Mouse (Mus musculus) cerebellum, postnatal 14 days (tissue): ENCODE data around the gene Nol11.
A peak's percentile ranks its signal among the peaks of the same experiment; 100 is the strongest.

Source experiments
- DNase-seq, 2 experiments: peaks; one replicate each; pipeline ENCODE4 v3.0.0; 2021; ENCODE audit warnings: mixed read lengths in 2 of 2

The Nol11 gene

DNA sequence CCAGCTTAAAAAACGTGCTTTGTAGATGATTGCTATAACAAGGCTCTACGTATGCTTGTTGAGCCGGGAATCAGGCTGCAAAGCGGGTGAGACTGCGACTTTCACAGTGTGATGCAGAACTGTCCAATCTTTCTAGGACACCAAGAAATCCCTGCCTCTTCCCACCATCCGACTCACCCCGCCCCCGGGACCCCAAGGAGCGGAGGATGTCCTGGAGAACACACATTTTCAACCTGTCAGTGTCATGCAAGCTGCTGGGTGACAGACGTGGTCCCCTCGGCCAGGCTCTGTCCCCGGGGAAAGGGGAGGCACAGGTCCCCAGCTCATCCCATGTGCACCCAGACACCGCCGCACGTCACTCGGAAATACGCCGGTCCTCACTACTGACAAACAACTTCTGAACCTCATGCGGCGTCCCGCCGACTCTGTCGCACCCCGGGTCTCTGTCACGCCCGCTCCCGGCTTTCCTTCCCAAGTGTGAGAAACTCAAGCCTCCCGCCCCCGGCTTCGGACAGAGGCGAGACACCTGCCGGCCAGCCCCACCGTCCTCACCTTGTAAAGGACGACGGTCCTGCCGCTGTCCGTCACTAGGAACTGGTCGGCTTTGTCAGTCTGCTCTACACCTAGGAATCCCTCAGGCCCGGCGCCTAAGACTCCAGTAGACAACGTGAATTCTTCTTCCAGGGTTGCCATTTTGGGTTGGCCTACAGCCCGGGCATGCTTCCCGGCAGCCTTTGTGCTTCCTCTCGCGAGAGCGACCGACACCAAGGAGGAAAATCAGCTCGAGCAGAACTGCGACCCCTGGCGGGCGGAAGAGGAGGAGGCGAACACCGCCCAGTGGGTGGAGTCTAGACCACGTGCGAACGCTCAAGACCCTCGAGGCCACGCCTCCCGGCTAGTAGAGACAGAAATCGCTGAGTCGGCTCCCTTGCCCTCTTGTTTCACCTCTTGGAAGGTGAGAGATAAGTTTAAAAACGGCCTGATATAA lies at the start of gene Nol11:
Nol11 (minus strand) TSS at position 817 of the 988 bp plus-strand sequence.
- peak; percentile 99 for DNase-seq

- DNase-seq = no peak
Measured at GRCm38 (mm10) chr11:107238506-107238905, 49.3 kb upstream of the Nol11 start.

DNA sequence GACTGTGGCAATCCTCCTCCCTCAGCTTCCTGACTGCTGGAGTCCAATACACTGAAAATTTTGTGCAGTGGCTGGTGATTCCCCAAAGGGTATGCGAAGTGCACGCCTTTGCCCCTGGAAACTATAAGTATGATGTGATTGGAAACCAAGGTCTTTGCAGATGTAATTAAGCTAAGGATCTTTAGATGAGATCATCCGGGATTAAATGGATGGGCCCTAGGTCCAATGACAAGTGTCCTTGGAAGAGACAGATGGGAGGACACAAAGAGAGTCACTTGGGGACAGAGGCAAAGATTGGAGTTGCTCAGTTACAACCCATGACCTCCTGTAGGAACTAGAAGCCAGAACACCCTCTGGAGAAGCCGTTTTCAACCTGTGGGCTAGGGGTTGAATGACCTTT lies 48.4 kb upstream of the Nol11 start:
- no peak for DNase-seq

GRCm38 (mm10) chr11:107233252-107233890 lies 44.2 kb upstream of the Nol11 start:
- DNase-seq = no peak

GRCm38 (mm10) chr11:107230128-107230527 lies 40.9 kb upstream of the Nol11 start:
- DNase-seq = no peak

DNA sequence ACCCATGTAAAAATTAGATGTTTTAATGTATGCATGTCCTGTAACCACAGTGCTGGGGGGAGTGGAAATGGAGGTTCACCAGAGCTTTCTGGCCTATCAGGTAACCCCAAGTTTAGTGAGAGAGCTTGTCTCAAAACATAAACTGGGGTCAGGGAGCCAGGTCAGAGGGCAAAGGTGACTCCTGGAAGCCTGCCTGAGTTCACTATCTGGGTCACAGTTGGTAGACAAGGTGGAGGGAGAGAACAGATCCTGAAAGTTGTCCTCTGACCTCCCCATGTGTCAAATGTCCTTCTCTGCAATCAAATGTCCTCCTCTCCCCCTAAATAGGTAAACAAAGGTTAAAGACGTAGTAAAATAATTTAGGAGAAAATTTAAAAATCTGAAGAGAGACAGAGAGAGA lies 37.2 kb upstream of the Nol11 start:
- DNase-seq = no peak

- DNase-seq = no peak
Measured at GRCm38 (mm10) chr11:107226013-107226412, 36.8 kb upstream of the Nol11 start.

GRCm38 (mm10) chr11:107225301-107225700 lies 36.1 kb upstream of the Nol11 start:
- no peak for DNase-seq

DNA sequence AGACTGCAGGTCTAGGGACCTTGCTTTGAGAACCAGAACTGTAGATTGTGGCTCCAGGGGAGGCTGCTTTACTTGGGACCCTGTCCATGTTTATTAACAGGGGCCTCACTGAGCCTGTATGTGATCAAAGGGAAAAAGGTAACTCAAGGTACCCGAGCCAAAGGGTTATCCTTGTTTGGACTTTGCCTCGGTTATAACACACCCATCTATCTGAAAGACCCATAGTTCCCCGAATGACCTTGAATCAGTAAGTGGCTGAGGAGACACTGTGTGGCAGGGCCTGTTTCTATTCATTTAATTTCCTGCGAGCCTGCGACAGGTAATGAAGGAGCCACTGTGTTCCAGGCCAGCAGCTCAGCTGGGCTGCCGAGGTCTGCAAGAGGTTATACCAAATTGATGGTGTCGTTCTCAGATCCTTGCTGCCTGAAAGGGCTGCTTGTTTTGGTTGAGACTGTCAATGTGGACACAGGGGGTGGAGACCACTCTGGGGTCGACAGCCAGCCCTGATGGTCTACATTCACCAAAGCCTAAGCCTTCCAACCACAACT lies 34.6 kb upstream of the Nol11 start:
- no peak for DNase-seq

DNA sequence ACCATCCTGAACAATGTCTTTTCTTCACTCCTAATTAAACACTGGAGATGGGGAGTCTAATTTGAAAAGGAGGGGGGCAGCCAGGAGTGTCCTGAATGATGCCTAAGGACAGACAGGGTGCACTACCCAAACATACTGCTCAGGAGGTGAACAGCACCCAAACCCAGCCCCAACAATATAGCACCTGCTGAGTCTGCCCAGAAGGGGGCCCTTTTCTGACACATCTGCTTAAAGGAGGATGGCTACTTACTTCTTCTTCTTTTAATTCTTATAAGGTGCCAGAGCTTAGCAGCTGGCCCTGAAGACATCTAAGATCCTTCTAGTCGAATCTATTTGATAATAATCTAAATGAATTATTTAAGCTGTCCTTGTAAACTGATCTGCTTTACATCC lies 34.0 kb upstream of the Nol11 start:
- DNase-seq = peak in 1 of 2 experiments; percentile 14

DNA sequence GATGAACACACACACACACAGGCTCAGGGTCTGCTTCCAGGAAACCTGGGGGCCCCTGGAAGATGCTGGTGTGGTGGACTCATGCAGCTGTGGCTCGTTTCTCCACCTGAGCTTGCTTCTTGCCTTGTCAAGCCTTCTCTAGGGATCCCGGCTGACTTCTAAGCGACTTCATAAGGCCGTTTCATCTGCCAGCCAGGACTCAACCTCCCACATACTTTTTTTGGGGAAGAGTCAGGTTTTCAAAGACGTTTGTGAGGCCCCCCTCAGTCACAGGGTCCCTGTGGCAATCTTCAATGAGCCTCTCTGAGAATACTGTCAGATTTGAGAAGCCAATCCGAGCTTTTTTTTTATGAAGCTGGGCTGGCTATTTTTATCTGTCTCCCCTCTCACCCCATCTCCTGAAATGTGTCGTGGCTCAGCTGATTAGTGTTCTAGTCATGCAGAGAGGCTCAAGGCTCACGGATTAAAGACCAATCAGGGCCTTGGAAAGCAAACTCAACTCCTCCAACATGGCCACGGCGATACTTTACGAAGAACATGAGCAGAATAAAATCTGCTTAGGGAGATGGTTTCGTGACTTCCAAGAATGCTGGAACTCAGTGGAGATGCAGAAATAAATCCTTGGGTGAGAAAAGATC lies 33.5 kb upstream of the Nol11 start:
- no peak for DNase-seq

DNA sequence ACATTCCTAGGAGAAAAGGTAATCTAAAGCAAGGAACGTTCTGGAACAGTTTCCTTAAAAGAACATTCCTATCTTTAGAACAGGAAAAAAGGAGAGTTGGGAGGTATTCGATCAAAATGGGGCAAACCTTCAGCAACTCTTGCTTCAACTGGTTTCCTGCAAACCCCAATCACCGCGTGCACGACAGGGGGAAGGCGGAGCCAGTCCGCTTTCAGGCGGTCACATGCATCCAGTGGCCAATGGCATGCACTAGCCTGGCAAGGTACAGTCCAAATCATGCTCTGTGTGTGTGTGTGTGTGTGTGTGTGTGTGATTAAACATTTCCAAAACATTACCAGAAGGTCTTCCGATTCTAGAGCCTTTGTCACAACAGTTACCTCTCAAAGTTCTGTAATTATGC lies 25.9 kb upstream of the Nol11 start:
- DNase-seq = no peak

DNA sequence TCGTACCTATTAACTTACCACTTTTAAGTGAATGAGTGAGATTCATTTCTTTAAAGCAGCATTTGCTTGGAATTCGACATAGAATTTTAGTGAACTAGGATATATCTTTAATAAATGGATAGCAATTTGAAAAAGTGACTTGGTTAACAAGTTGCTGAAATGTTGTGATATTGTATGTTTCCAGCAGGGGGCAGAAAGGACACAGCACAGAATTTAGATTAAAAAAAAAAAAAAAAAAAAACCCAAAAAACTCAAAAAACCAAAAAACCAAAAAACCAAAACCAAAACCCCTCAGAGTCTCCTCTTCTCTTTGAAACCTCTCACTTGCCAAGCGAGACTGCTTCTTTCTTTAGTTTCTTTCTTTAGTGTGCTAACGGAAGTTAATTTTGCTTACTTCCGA lies 24.6 kb upstream of the Nol11 start:
- DNase-seq = peak; percentile 57 to 59

GRCm38 (mm10) chr11:107209818-107210217 lies 20.6 kb upstream of the Nol11 start:
- DNase-seq = no peak

DNA sequence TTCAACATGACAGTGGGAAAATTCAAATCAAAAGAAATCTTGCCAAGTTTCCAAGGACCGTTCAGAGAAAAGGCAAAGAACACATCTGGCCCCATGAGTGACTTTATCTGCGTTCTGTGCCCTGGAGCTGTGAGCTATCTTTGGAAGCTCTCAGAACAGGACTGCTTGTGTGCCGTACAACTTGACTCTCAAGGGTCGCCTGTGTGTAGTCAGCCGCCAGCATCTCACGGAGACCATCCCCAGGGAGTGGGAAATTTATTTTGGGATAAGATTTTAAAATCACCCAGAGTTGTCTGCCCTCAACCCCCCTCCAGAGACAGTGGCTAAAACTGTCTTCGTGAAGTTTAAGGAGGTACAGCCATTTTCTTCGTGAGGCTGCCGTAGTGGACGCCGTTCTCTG lies 12.6 kb upstream of the Nol11 start:
- DNase-seq = no peak

- DNase-seq = no peak
Measured at GRCm38 (mm10) chr11:107199281-107199680, 10.1 kb upstream of the Nol11 start.

DNA sequence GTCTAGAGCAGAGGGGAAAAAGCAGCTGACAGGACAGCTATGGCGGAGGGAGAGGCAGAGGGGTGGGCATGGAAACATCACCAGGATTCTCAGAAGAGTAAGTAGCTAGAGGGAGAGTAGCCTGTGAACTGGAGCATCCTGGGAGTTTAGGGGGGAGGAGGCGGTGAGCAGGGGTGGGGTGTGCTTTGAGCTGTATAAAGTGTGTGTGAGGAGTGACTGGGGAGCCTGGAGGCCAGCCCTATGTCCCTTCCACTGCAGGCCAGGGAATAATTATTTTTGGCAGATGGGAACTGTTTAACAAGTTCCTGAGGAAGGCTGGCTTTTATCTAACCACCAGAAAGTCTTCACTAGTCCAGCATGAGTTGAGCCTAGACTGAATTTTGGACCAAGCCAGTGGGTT lies 6.2 kb upstream of the Nol11 start:
- DNase-seq = no peak

- DNase-seq = peak; percentile 36 to 44
Measured at GRCm38 (mm10) chr11:107190376-107190775, 1.2 kb upstream of the Nol11 start.

GRCm38 (mm10) chr11:107183777-107184176 lies 5.4 kb downstream of the Nol11 start:
- DNase-seq = no peak

- DNase-seq = no peak
Measured at GRCm38 (mm10) chr11:107161215-107161614, 28.0 kb downstream of the Nol11 start.

GRCm38 (mm10) chr11:107159034-107159433 lies 30.1 kb downstream of the Nol11 start:
- no peak for DNase-seq

- DNase-seq = no peak
Measured at GRCm38 (mm10) chr11:107156977-107157642, 32.1 kb downstream of the Nol11 start.

DNA sequence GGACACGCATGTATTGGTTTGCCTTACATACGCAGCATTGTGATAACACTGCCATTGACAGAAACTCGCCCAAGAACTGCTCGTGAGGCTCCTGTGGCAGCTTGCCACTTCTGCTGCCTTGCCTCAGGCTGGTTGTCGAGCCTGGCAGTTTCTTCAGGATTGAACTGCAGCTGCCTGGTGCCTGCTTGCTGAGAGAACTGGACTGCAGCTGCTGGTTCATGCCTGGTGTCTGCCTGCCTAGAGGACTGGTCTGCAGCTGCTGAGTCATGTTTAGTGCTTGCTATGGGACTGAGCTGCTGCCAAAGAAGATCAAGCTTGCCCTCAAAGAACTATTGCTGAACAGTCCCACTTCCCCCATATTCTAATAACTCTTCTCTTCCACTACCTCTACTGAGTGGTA lies 33.9 kb downstream of the Nol11 start:
- peak in 1 of 2 experiments; percentile 19 for DNase-seq
